Mouse (Mus musculus): ENCODE measurements at regions not wholly inside any gene's neighbourhood (a gene's known extent, or its start where the extent isn't known, plus 50 kb on each side); places are given as distances from the start of the nearest gene placed in this dataset.

GRCm38 (mm10) chr17:83898531-83898930 lies 50.8 kb upstream of the Haao start:
- no peak for DNase-seq (ENCODE audit: low spot score in 2 of 2)

Data from thymus, postnatal 10 days (tissue).